Mouse (Mus musculus): ENCODE data around the gene Rasl10a.

The Rasl10a gene

GRCm38 (mm10) chr11:5041144-5041780 lies 16.7 kb upstream of the Rasl10a start:
- Histone ChIP-seq H3K4me1 (replicated peaks; ENCODE audit: low read depth, low read length) (peaks cover 39% of the 10 kb centered on the region), H3K36me3 (ENCODE audit: insufficient read depth, low read length) (peaks cover 70% of the 10 kb centered on the region), H3K4me3 (replicated peaks; ENCODE audit: low read length) (0 out of 2 replicates have a peak overlapping the region, but pooled peaks have one; percentile 26), H3K9me3 (ENCODE audit: low read length) (no peaks in the 10 kb centered on the region), H3K27me3 (ENCODE audit: insufficient read depth, low read length) (no peaks in the 10 kb centered on the region)
- TF ChIP-seq CTCF (conservative IDR thresholded peaks at IDR 0.05; ENCODE audit: low read length) (no peak), NANOG (IDR thresholded peaks at IDR 0.05; ENCODE audit: borderline replicate concordance, low read length) (no peak), POU5F1 (IDR thresholded peaks at IDR 0.05; ENCODE audit: borderline replicate concordance, low read length) (no peak)

GRCm38 (mm10) chr11:5042645-5043381 lies 15.1 kb upstream of the Rasl10a start:
- Histone ChIP-seq H3K4me1 (replicated peaks; ENCODE audit: low read depth, low read length) (peaks cover 52% of the 10 kb centered on the region), H3K27me3 (ENCODE audit: insufficient read depth, low read length) (no peaks in the 10 kb centered on the region), H3K9me3 (ENCODE audit: low read length) (no peaks in the 10 kb centered on the region), H3K4me3 (replicated peaks; ENCODE audit: low read length) (no peak overlapping the region), H3K36me3 (ENCODE audit: insufficient read depth, low read length) (peaks cover 54% of the 10 kb centered on the region)
- TF ChIP-seq POU5F1 (IDR thresholded peaks at IDR 0.05; ENCODE audit: borderline replicate concordance, low read length) (no peak), CTCF (conservative IDR thresholded peaks at IDR 0.05; ENCODE audit: low read length) (no peak), NANOG (IDR thresholded peaks at IDR 0.05; ENCODE audit: borderline replicate concordance, low read length) (no peak)

- H3K4me1 ChIP-seq (replicated peaks; ENCODE audit: low read depth, low read length): peaks cover 64% of the 10 kb centered on the region
- no peaks in the 10 kb centered on the region for H3K9me3 ChIP-seq (ENCODE audit: low read length)
- peaks cover 18% of the 10 kb centered on the region for H3K36me3 ChIP-seq (ENCODE audit: insufficient read depth, low read length)
- H3K27me3 ChIP-seq (ENCODE audit: insufficient read depth, low read length): peaks cover 17% of the 10 kb centered on the region
- 0 out of 2 replicates have a peak overlapping the region, but pooled peaks have one; percentile 11 for H3K4me3 ChIP-seq (replicated peaks; ENCODE audit: low read length)
- no peak for TF ChIP-seq NANOG (IDR thresholded peaks at IDR 0.05; ENCODE audit: borderline replicate concordance, low read length)
- TF ChIP-seq POU5F1 (IDR thresholded peaks at IDR 0.05; ENCODE audit: borderline replicate concordance, low read length): no peak
- TF ChIP-seq CTCF (conservative IDR thresholded peaks at IDR 0.05; ENCODE audit: low read length): no peak
These were observed 11.5 kb upstream of the Rasl10a start for GRCm38 (mm10) chr11:5046321-5046926.

GRCm38 (mm10) chr11:5051629-5052028 lies 6.3 kb upstream of the Rasl10a start:
- H3K27me3 ChIP-seq (ENCODE audit: insufficient read depth, low read length): peaks cover 36% of the 10 kb centered on the region
- no peaks in the 10 kb centered on the region for H3K36me3 ChIP-seq (ENCODE audit: insufficient read depth, low read length)
- H3K4me3 ChIP-seq (replicated peaks; ENCODE audit: low read length): peak overlapping the region; percentile 17; the same call in 1 of the 2 replicates
- H3K4me1 ChIP-seq (replicated peaks; ENCODE audit: low read depth, low read length): peaks cover 91% of the 10 kb centered on the region
- TF ChIP-seq CTCF (conservative IDR thresholded peaks at IDR 0.05; ENCODE audit: low read length) (no peak), POU5F1 (IDR thresholded peaks at IDR 0.05; ENCODE audit: borderline replicate concordance, low read length) (no peak), NANOG (IDR thresholded peaks at IDR 0.05; ENCODE audit: borderline replicate concordance, low read length) (no peak)
- H3K9me3 ChIP-seq (ENCODE audit: low read length): no peaks in the 10 kb centered on the region

- peaks cover 91% of the 10 kb centered on the region for H3K4me1 ChIP-seq (replicated peaks; ENCODE audit: low read depth, low read length)
- peak overlapping the region; percentile 26; the same call in 1 of the 2 replicates for H3K4me3 ChIP-seq (replicated peaks; ENCODE audit: low read length)
- no peak for TF ChIP-seq POU5F1 (IDR thresholded peaks at IDR 0.05; ENCODE audit: borderline replicate concordance, low read length)
- TF ChIP-seq CTCF (conservative IDR thresholded peaks at IDR 0.05; ENCODE audit: low read length): no peak
- TF ChIP-seq NANOG (IDR thresholded peaks at IDR 0.05; ENCODE audit: borderline replicate concordance, low read length): no peak
- H3K36me3 ChIP-seq (ENCODE audit: insufficient read depth, low read length): no peaks in the 10 kb centered on the region
- peaks cover 43% of the 10 kb centered on the region for H3K27me3 ChIP-seq (ENCODE audit: insufficient read depth, low read length)
- H3K9me3 ChIP-seq (ENCODE audit: low read length): no peaks in the 10 kb centered on the region
These were observed 5.6 kb upstream of the Rasl10a start for GRCm38 (mm10) chr11:5052200-5052854.

GRCm38 (mm10) chr11:5054151-5054550 lies 3.8 kb upstream of the Rasl10a start:
- Histone ChIP-seq H3K9me3 (ENCODE audit: low read length) (no peaks in the 10 kb centered on the region), H3K4me3 (replicated peaks; ENCODE audit: low read length) (no peak overlapping the region), H3K4me1 (replicated peaks; ENCODE audit: low read depth, low read length) (peaks cover 93% of the 10 kb centered on the region), H3K27me3 (ENCODE audit: insufficient read depth, low read length) (peaks cover 56% of the 10 kb centered on the region), H3K36me3 (ENCODE audit: insufficient read depth, low read length) (no peaks in the 10 kb centered on the region)
- TF ChIP-seq CTCF (conservative IDR thresholded peaks at IDR 0.05; ENCODE audit: low read length) (no peak), NANOG (IDR thresholded peaks at IDR 0.05; ENCODE audit: borderline replicate concordance, low read length) (no peak), POU5F1 (IDR thresholded peaks at IDR 0.05; ENCODE audit: borderline replicate concordance, low read length) (no peak)

- no peak for TF ChIP-seq CTCF (conservative IDR thresholded peaks at IDR 0.05; ENCODE audit: low read length)
- TF ChIP-seq NANOG (IDR thresholded peaks at IDR 0.05; ENCODE audit: borderline replicate concordance, low read length): no peak
- TF ChIP-seq POU5F1 (IDR thresholded peaks at IDR 0.05; ENCODE audit: borderline replicate concordance, low read length): no peak
These were observed 3.1 kb upstream of the Rasl10a start for GRCm38 (mm10) chr11:5054874-5055273.

More at GRCm38 (mm10) chr11:5054874-5055273, 3.1 kb upstream of the Rasl10a start:
- H3K9me3 ChIP-seq (ENCODE audit: low read length): no peaks in the 10 kb centered on the region
- H3K27me3 ChIP-seq (ENCODE audit: insufficient read depth, low read length): peaks cover 61% of the 10 kb centered on the region
- peaks cover 94% of the 10 kb centered on the region for H3K4me1 ChIP-seq (replicated peaks; ENCODE audit: low read depth, low read length)
- H3K4me3 ChIP-seq (replicated peaks; ENCODE audit: low read length): no peak overlapping the region
- no peaks in the 10 kb centered on the region for H3K36me3 ChIP-seq (ENCODE audit: insufficient read depth, low read length)

Data from E14TG2a.4 (cell line).